Mouse (Mus musculus) forebrain, embryonic 11.5 days (tissue): ENCODE results near the gene Sez6l. TPM values are rescaled to one million over a fixed set of nuclear protein-coding genes. Genes with fewer than 3 reads are reported as not detected.

ENCODE experiments used
- ATAC-seq: fragments of 200-750 bp; cut with Nextera tagmentation; replicated peaks from 2 replicates; pipeline ENCODE4 v1.8.0; 2017; ENCODE audit warnings: moderate TSS enrichment; ENCODE audit not compliant: low FRiP score
- DNase-seq: peaks from one replicate; pipeline ENCODE4 v3.0.0-alpha.2; 2017; ENCODE audit warnings: low spot score
- H3K27ac ChIP-seq: fragments of 300-500 bp; sonication (generic); 2 replicates; pipeline ENCODE4 v1.5.1; 2014; ENCODE audit warnings: low read depth, low read length
- H3K27me3 ChIP-seq: fragments of 300-500 bp; sonication (generic); 2 replicates; pipeline ENCODE4 v1.6.1; 2014; ENCODE audit warnings: mild to moderate bottlenecking, low read length, mixed read lengths; ENCODE audit not compliant: control insufficient read depth, insufficient read depth
- H3K36me3 ChIP-seq: fragments of 300-500 bp; sonication (generic); 2 replicates; pipeline ENCODE4 v1.6.1; 2014; ENCODE audit warnings: mild to moderate bottlenecking, low read length, moderate library complexity, mixed read lengths; ENCODE audit not compliant: control insufficient read depth, insufficient read depth
- H3K4me1 ChIP-seq: fragments of 300-500 bp; sonication (generic); replicated peaks from 2 replicates; pipeline ENCODE4 v1.6.1; 2014; ENCODE audit warnings: low read length, mixed read lengths; ENCODE audit not compliant: control insufficient read depth, insufficient read depth
- H3K4me2 ChIP-seq: fragments of 300-500 bp; sonication (generic); 2 replicates; pipeline ENCODE4 v1.6.1; 2014; ENCODE audit warnings: low read depth, mild to moderate bottlenecking, low read length, moderate library complexity, mixed read lengths; ENCODE audit not compliant: severe bottlenecking
- H3K4me3 ChIP-seq: fragments of 300-500 bp; sonication (generic); 2 replicates; pipeline ENCODE4 v1.5.1; 2014; ENCODE audit warnings: low read depth, low read length
- H3K9ac ChIP-seq: fragments of 300-500 bp; sonication (generic); 2 replicates; pipeline ENCODE4 v1.6.1; 2014; ENCODE audit warnings: low read length
- H3K9me3 ChIP-seq: fragments of 300-500 bp; sonication (generic); 2 replicates; pipeline ENCODE4 v1.6.1; 2016; ENCODE audit warnings: low read length, mixed read lengths; ENCODE audit not compliant: control insufficient read depth
- WGBS: fragments of 180-500 bp; shearing (Covaris S2); extraction: QIAGEN DNeasy Blood & Tissue Kit; methylation state at CpG from one replicate; pipeline ENCODE4 v1.1.7; 2014; 5-methylcytosine and 5-hydroxymethylcytosine counted together
- polyA plus RNA-seq: library from polyadenylated mRNA; unstranded; fragments of >200 nt; fragmentation: Nextera tagmentation; extraction: Ambion mirVana; gene quantifications from 2 replicates; pipeline ENCODE4 v1.2.1, GENCODE M21; 2014

Gene Sez6l
- polyA plus RNA-seq, 1 experiment from 2014 or later: 4.8 TPM

- Histone ChIP-seq H3K27me3 (no peaks in the 10 kb centered on the region), H3K4me1 (peaks cover 6% of the 10 kb centered on the region; the same call in 1 of the 2 replicates), H3K9me3 (no peaks in the 10 kb centered on the region), H3K36me3 (no peaks in the 10 kb centered on the region), H3K4me2 (no peak overlapping the region), H3K9ac (no peak overlapping the region), H3K27ac (no peak overlapping the region), H3K4me3 (no peak overlapping the region)
- ATAC-seq (no peak), DNase-seq (no peak)
- WGBS: 90% methylated on average over 9 of the region's 9 CpGs
These were observed 19.7 kb upstream of the Sez6l start for GRCm38 (mm10) chr5:112596729-112597128.

- no peaks in the 10 kb centered on the region for H3K9me3 ChIP-seq
- H3K27me3 ChIP-seq: no peaks in the 10 kb centered on the region
- DNase-seq (no peak), ATAC-seq (no peak)
- H3K9ac ChIP-seq: no peak overlapping the region
- no peak overlapping the region for H3K4me2 ChIP-seq
- 74% methylated on average over 7 of the region's 7 CpGs for WGBS
- no peak overlapping the region for H3K4me3 ChIP-seq
- no peaks in the 10 kb centered on the region for H3K36me3 ChIP-seq
- H3K27ac ChIP-seq: no peak overlapping the region
- peaks cover 6% of the 10 kb centered on the region; the same call in 1 of the 2 replicates for H3K4me1 ChIP-seq
These were observed 19.0 kb upstream of the Sez6l start for GRCm38 (mm10) chr5:112595701-112596632.

- Histone ChIP-seq H3K9me3 (no peaks in the 10 kb centered on the region), H3K9ac (no peak overlapping the region), H3K4me3 (no peak overlapping the region), H3K4me2 (no peak overlapping the region), H3K27me3 (no peaks in the 10 kb centered on the region), H3K36me3 (no peaks in the 10 kb centered on the region), H3K27ac (no peak overlapping the region), H3K4me1 (peaks cover 6% of the 10 kb centered on the region; the same call in 1 of the 2 replicates)
- no peak for ATAC-seq
- 73% methylated on average over 1 of the region's 1 CpGs for WGBS
- no peak for DNase-seq
These were observed 14.7 kb upstream of the Sez6l start for GRCm38 (mm10) chr5:112591706-112592105.

GRCm38 (mm10) chr5:112586071-112586470 lies 9.1 kb upstream of the Sez6l start:
- Histone ChIP-seq H3K4me3 (no peak overlapping the region), H3K36me3 (no peaks in the 10 kb centered on the region), H3K27me3 (no peaks in the 10 kb centered on the region), H3K9me3 (no peaks in the 10 kb centered on the region), H3K4me2 (no peak overlapping the region), H3K4me1 (peaks cover 7% of the 10 kb centered on the region; the same call in 1 of the 2 replicates), H3K9ac (no peak overlapping the region), H3K27ac (no peak overlapping the region)
- DNase-seq (no peak), ATAC-seq (no peak)
- WGBS: 44% methylated on average over 6 of the region's 6 CpGs

- H3K4me2 ChIP-seq: no peak overlapping the region
- no peaks in the 10 kb centered on the region for H3K9me3 ChIP-seq
- no peaks in the 10 kb centered on the region for H3K36me3 ChIP-seq
- H3K9ac ChIP-seq: no peak overlapping the region
- peaks cover 2% of the 10 kb centered on the region; the same call in 1 of the 2 replicates for H3K27me3 ChIP-seq
- no peak overlapping the region for H3K4me3 ChIP-seq
- DNase-seq (no peak), ATAC-seq (no peak)
- H3K4me1 ChIP-seq: peaks cover 7% of the 10 kb centered on the region; the same call in 1 of the 2 replicates
- H3K27ac ChIP-seq: no peak overlapping the region
- WGBS: 93% methylated on average over 4 of the region's 4 CpGs
These were observed 7.3 kb upstream of the Sez6l start for GRCm38 (mm10) chr5:112584155-112584769.

GRCm38 (mm10) chr5:112583304-112583703 lies 6.3 kb upstream of the Sez6l start:
- no peak overlapping the region for H3K4me3 ChIP-seq
- H3K36me3 ChIP-seq: no peaks in the 10 kb centered on the region
- 28% methylated on average over 9 of the region's 9 CpGs for WGBS
- ATAC-seq (no peak), DNase-seq (peak; percentile 61)
- 0 out of 2 replicates have a peak overlapping the region, but pooled peaks have one; percentile 10 for H3K9ac ChIP-seq
- peaks cover 9% of the 10 kb centered on the region; the same call in 1 of the 2 replicates for H3K27me3 ChIP-seq
- no peak overlapping the region for H3K4me2 ChIP-seq
- no peak overlapping the region for H3K27ac ChIP-seq
- H3K9me3 ChIP-seq: no peaks in the 10 kb centered on the region
- peaks cover 7% of the 10 kb centered on the region; the same call in 1 of the 2 replicates for H3K4me1 ChIP-seq

- H3K9ac ChIP-seq: peak overlapping the region; percentile 64
- 0 out of 2 replicates have a peak, but pooled peaks have one; percentile 25 for ATAC-seq
- H3K27me3 ChIP-seq: peaks cover 37% of the 10 kb centered on the region
- H3K4me3 ChIP-seq: no peak overlapping the region
- WGBS: 10% methylated on average over 10 of the region's 10 CpGs
- H3K9me3 ChIP-seq: no peaks in the 10 kb centered on the region
- peak; percentile 63 for DNase-seq
- H3K27ac ChIP-seq: 0 out of 2 replicates have a peak overlapping the region, but pooled peaks have one; percentile 12
- peak overlapping the region; percentile 66 for H3K4me2 ChIP-seq
- H3K36me3 ChIP-seq: no peaks in the 10 kb centered on the region
- peaks cover 5% of the 10 kb centered on the region for H3K4me1 ChIP-seq
These were observed 765 bp upstream of the Sez6l start for GRCm38 (mm10) chr5:112577750-112578149.

GRCm38 (mm10) chr5:112576361-112576992 lies 508 bp downstream of the Sez6l start:
- ATAC-seq (no peak; the same call in 1 of the 2 replicates), DNase-seq (peak; percentile 70)

More at GRCm38 (mm10) chr5:112576361-112576992, 508 bp downstream of the Sez6l start:
- Histone ChIP-seq H3K4me3 (peak overlapping the region; percentile 50), H3K27me3 (peaks cover 37% of the 10 kb centered on the region), H3K27ac (no peak overlapping the region), H3K4me2 (peak overlapping the region; percentile 66), H3K9ac (peak overlapping the region; percentile 64), H3K36me3 (no peaks in the 10 kb centered on the region), H3K9me3 (no peaks in the 10 kb centered on the region), H3K4me1 (peaks cover 5% of the 10 kb centered on the region)
- under 1% methylated on average over 48 of the region's 48 CpGs for WGBS
